Mouse (Mus musculus) megakaryocyte, embryonic 14.5 days (primary cell): ENCODE results near the gene Apopt1.

Experiments used
- FLI1 ChIP-seq: IDR thresholded peaks from 2 replicates; pipeline ENCODE4 v1.6.1; 2012; ENCODE audit warnings: low read length, inconsistent platforms, mixed read lengths
- GATA1 ChIP-seq: IDR thresholded peaks from 3 replicates; pipeline ENCODE4 v1.6.1; 2012; ENCODE audit warnings: mixed read lengths, low read length, inconsistent platforms, borderline replicate concordance

DNA sequence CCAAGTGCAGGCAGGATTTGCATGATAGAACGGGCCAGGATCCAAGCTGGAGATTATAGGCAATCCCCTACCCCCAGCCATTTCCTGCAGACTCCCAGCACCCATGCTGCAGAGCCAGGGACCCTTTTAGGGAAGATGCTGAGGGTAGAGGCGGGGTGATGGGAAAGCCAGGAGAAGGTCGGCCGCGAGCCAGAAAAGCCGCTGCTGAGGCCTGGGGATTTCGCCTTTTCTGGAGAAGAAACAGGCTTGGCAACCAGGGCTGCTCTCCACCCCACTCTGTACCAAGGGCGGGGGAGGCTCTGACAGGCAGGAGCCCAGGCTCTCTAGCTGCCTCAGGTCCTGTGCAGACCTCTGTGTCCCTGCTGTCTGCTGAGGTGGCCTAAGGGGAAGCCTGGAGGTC is 31.8 kb upstream of the Apopt1 start:
- TF ChIP-seq GATA1: no peak
- no peak for TF ChIP-seq FLI1
